Mouse (Mus musculus): ENCODE results near the gene Adam1b. TPM values are rescaled to one million over a fixed set of nuclear protein-coding genes. Genes with fewer than 3 reads are reported as not detected.
"Not testable (repeated sequence)": the region's sequence is repeated elsewhere in the genome, so short reads cannot be mapped to it uniquely, and the experiment has no call there.

Gene Adam1b
- polyA plus RNA-seq, 1 experiment: 0.07 TPM

GRCm38 (mm10) chr5:121506846-121507245 lies 3.6 kb upstream of the Adam1b start:
- Histone ChIP-seq H3K4me1 (peaks cover 20% of the 10 kb centered on the region), H3K4me3 (replicated peaks) (no peak overlapping the region), H3K27me3 (replicated peaks) (peaks cover 24% of the 10 kb centered on the region), H3K9me3 (no peaks in the 10 kb centered on the region), H3K36me3 (replicated peaks; ENCODE audit: low read length) (no peaks in the 10 kb centered on the region)
- TF ChIP-seq FLI1 (IDR thresholded peaks at IDR 0.05; ENCODE audit: low read length): no peak
- TF ChIP-seq GATA1 (IDR thresholded peaks at IDR 0.05; ENCODE audit: borderline replicate concordance, low read length): no peak

- H3K36me3 ChIP-seq (replicated peaks; ENCODE audit: low read length); H3K9me3 ChIP-seq: not testable (repeated sequence)
- Histone ChIP-seq H3K4me1 (peaks cover 39% of the 10 kb centered on the region), H3K4me3 (replicated peaks) (peak overlapping the region; percentile 34), H3K27me3 (replicated peaks) (peaks cover 15% of the 10 kb centered on the region)
Observed at GRCm38 (mm10) chr5:121501424-121501996, 1.7 kb downstream of the Adam1b start.

- TF ChIP-seq GATA1 (IDR thresholded peaks at IDR 0.05; ENCODE audit: borderline replicate concordance, low read length): no peak
- no peak for TF ChIP-seq FLI1 (IDR thresholded peaks at IDR 0.05; ENCODE audit: low read length)
- Histone ChIP-seq H3K36me3 (replicated peaks; ENCODE audit: low read length) (no peaks in the 10 kb centered on the region), H3K4me3 (replicated peaks) (peak overlapping the region; percentile 62), H3K27me3 (replicated peaks) (peaks cover 11% of the 10 kb centered on the region), H3K9me3 (no peaks in the 10 kb centered on the region), H3K4me1 (peaks cover 39% of the 10 kb centered on the region)
Observed at GRCm38 (mm10) chr5:121500719-121501118, 2.5 kb downstream of the Adam1b start.

GRCm38 (mm10) chr5:121493305-121493704 lies 9.9 kb downstream of the Adam1b start:
- Histone ChIP-seq H3K4me1 (0 out of 2 replicates have a peak, but pooled peaks cover 3% of the 10 kb centered on the region), H3K27me3 (replicated peaks) (peaks cover 34% of the 10 kb centered on the region), H3K9me3 (no peaks in the 10 kb centered on the region), H3K36me3 (replicated peaks; ENCODE audit: low read length) (no peaks in the 10 kb centered on the region), H3K4me3 (replicated peaks) (no peak overlapping the region)
- TF ChIP-seq FLI1 (IDR thresholded peaks at IDR 0.05; ENCODE audit: low read length) (no peak), GATA1 (IDR thresholded peaks at IDR 0.05; ENCODE audit: borderline replicate concordance, low read length) (no peak)

- no peaks in the 10 kb centered on the region for H3K9me3 ChIP-seq
- H3K4me3 ChIP-seq (replicated peaks): no peak overlapping the region
- no peak for TF ChIP-seq FLI1 (IDR thresholded peaks at IDR 0.05; ENCODE audit: low read length)
- TF ChIP-seq GATA1 (IDR thresholded peaks at IDR 0.05; ENCODE audit: borderline replicate concordance, low read length): no peak
- H3K4me1 ChIP-seq: peaks cover 4% of the 10 kb centered on the region
- H3K27me3 ChIP-seq (replicated peaks): peaks cover 43% of the 10 kb centered on the region
- H3K36me3 ChIP-seq (replicated peaks; ENCODE audit: low read length): no peaks in the 10 kb centered on the region
Observed at GRCm38 (mm10) chr5:121484801-121485200, 18.4 kb downstream of the Adam1b start.

GRCm38 (mm10) chr5:121477680-121478079 lies 25.6 kb downstream of the Adam1b start:
- Histone ChIP-seq H3K36me3 (replicated peaks; ENCODE audit: low read length) (no peaks in the 10 kb centered on the region), H3K4me3 (replicated peaks) (no peak overlapping the region), H3K9me3 (no peaks in the 10 kb centered on the region), H3K4me1 (peaks cover 28% of the 10 kb centered on the region), H3K27me3 (replicated peaks) (peaks cover 11% of the 10 kb centered on the region)
- no peak for TF ChIP-seq GATA1 (IDR thresholded peaks at IDR 0.05; ENCODE audit: borderline replicate concordance, low read length)
- TF ChIP-seq FLI1 (IDR thresholded peaks at IDR 0.05; ENCODE audit: low read length): no peak

GRCm38 (mm10) chr5:121476040-121476439 lies 27.2 kb downstream of the Adam1b start:
- Histone ChIP-seq H3K9me3 (no peaks in the 10 kb centered on the region), H3K4me3 (replicated peaks) (no peak overlapping the region), H3K36me3 (replicated peaks; ENCODE audit: low read length) (no peaks in the 10 kb centered on the region), H3K4me1 (peaks cover 37% of the 10 kb centered on the region), H3K27me3 (replicated peaks) (no peaks in the 10 kb centered on the region)
- TF ChIP-seq FLI1 (IDR thresholded peaks at IDR 0.05; ENCODE audit: low read length) (no peak), GATA1 (IDR thresholded peaks at IDR 0.05; ENCODE audit: borderline replicate concordance, low read length) (no peak)

GRCm38 (mm10) chr5:121474610-121475009 lies 28.6 kb downstream of the Adam1b start:
- Histone ChIP-seq H3K9me3 (no peaks in the 10 kb centered on the region), H3K4me1 (peaks cover 48% of the 10 kb centered on the region), H3K4me3 (replicated peaks) (no peak overlapping the region), H3K36me3 (replicated peaks; ENCODE audit: low read length) (no peaks in the 10 kb centered on the region), H3K27me3 (replicated peaks) (peaks cover 2% of the 10 kb centered on the region)
- no peak for TF ChIP-seq GATA1 (IDR thresholded peaks at IDR 0.05; ENCODE audit: borderline replicate concordance, low read length)
- TF ChIP-seq FLI1 (IDR thresholded peaks at IDR 0.05; ENCODE audit: low read length): no peak

- Histone ChIP-seq H3K27me3 (replicated peaks) (peaks cover 2% of the 10 kb centered on the region), H3K4me3 (replicated peaks) (no peak overlapping the region), H3K9me3 (no peaks in the 10 kb centered on the region), H3K4me1 (peaks cover 50% of the 10 kb centered on the region), H3K36me3 (replicated peaks; ENCODE audit: low read length) (no peaks in the 10 kb centered on the region)
- no peak for TF ChIP-seq FLI1 (IDR thresholded peaks at IDR 0.05; ENCODE audit: low read length)
- no peak for TF ChIP-seq GATA1 (IDR thresholded peaks at IDR 0.05; ENCODE audit: borderline replicate concordance, low read length)
Observed at GRCm38 (mm10) chr5:121472411-121472810, 30.8 kb downstream of the Adam1b start.

- no peak for TF ChIP-seq FLI1 (IDR thresholded peaks at IDR 0.05; ENCODE audit: low read length)
- TF ChIP-seq GATA1 (IDR thresholded peaks at IDR 0.05; ENCODE audit: borderline replicate concordance, low read length): no peak
- Histone ChIP-seq H3K9me3 (no peaks in the 10 kb centered on the region), H3K36me3 (replicated peaks; ENCODE audit: low read length) (no peaks in the 10 kb centered on the region), H3K27me3 (replicated peaks) (peaks cover 2% of the 10 kb centered on the region), H3K4me3 (replicated peaks) (peak overlapping the region; percentile 40), H3K4me1 (peaks cover 31% of the 10 kb centered on the region)
Observed at GRCm38 (mm10) chr5:121469566-121469965, 33.7 kb downstream of the Adam1b start.
